Mouse (Mus musculus) heart, embryonic 15.5 days (tissue): ENCODE results near the gene Sh2d4b. TPM values are rescaled to one million over a fixed set of nuclear protein-coding genes. Genes with fewer than 3 reads are reported as not detected.
A peak's percentile ranks its signal among the peaks of the same experiment; 100 is the strongest.

ENCODE experiments used
- ATAC-seq: fragments of 200-750 bp; cut with Nextera tagmentation; replicated peaks from 2 replicates; pipeline ENCODE4 v1.8.0; 2017; ENCODE audit warnings: low read depth, moderate TSS enrichment; ENCODE audit not compliant: insufficient number of reproducible peaks, insufficient read depth, low FRiP score
- H3K27ac ChIP-seq: fragments of 300-500 bp; sonication (generic); 2 replicates; pipeline ENCODE4 v1.5.1; 2015; ENCODE audit warnings: mild to moderate bottlenecking, inconsistent platforms
- H3K27me3 ChIP-seq: fragments of 300-500 bp; sonication (generic); 2 replicates; pipeline ENCODE4 v1.6.1; 2015; ENCODE audit warnings: inconsistent platforms
- H3K36me3 ChIP-seq: fragments of 300-500 bp; sonication (generic); 2 replicates; pipeline ENCODE4 v1.6.1; 2015; ENCODE audit warnings: mild to moderate bottlenecking, inconsistent platforms
- H3K4me1 ChIP-seq: fragments of 300-500 bp; sonication (generic); replicated peaks from 2 replicates; pipeline ENCODE4 v1.6.1; 2015; ENCODE audit warnings: inconsistent platforms
- H3K4me2 ChIP-seq: fragments of 300-500 bp; sonication (generic); 2 replicates; pipeline ENCODE4 v1.6.1; 2015; ENCODE audit warnings: inconsistent platforms, mild to moderate bottlenecking, moderate library complexity
- H3K4me3 ChIP-seq: fragments of 300-500 bp; sonication (generic); 2 replicates; pipeline ENCODE4 v1.5.1; 2015; ENCODE audit warnings: mild to moderate bottlenecking, inconsistent platforms
- H3K9ac ChIP-seq: fragments of 300-500 bp; sonication (generic); 2 replicates; pipeline ENCODE4 v1.6.1; 2015; ENCODE audit warnings: mild to moderate bottlenecking, inconsistent platforms
- H3K9me3 ChIP-seq: fragments of 300-500 bp; sonication (generic); replicated peaks from 2 replicates; pipeline ENCODE4 v1.6.1; 2016; ENCODE audit warnings: inconsistent platforms
- WGBS: fragments of 180-500 bp; shearing (Covaris S2); methylation state at CpG from one replicate; pipeline ENCODE4 v1.1.7; 2015; ENCODE audit warnings: mixed read lengths; 5-methylcytosine and 5-hydroxymethylcytosine counted together
- polyA plus RNA-seq: library from polyadenylated mRNA; unstranded; fragments of >200 nt; fragmentation: Nextera tagmentation; extraction: Ambion mirVana; gene quantifications from 2 replicates; pipeline ENCODE4 v1.2.1, GENCODE M21; 2015

The Sh2d4b gene
- 0.69 and 4.3 TPM in 2 replicates for polyA plus RNA-seq

GRCm38 (mm10) chr14:40893196-40893595 is at the start of gene Sh2d4b:
Sh2d4b (minus strand) TSS chr14:40893266.
- peaks cover 16% of the 10 kb centered on the region; the same call in 1 of the 2 replicates for H3K4me1 ChIP-seq
- no peak within 1 kb of the TSS for H3K9ac ChIP-seq
- H3K9me3 ChIP-seq: no peaks in the 10 kb centered on the region
- H3K27me3 ChIP-seq: no peaks in the 10 kb centered on the region
- H3K27ac ChIP-seq: peak within 1 kb of the TSS; percentile 11; the same call in 1 of the 2 replicates
- no peak within 1 kb of the TSS for H3K4me3 ChIP-seq
- H3K36me3 ChIP-seq: no peaks in the 10 kb centered on the region
- no peak within 1 kb of the TSS for H3K4me2 ChIP-seq
- ATAC-seq: no peak
- 31% methylated on average over 3 of the region's 3 CpGs for WGBS

DNA sequence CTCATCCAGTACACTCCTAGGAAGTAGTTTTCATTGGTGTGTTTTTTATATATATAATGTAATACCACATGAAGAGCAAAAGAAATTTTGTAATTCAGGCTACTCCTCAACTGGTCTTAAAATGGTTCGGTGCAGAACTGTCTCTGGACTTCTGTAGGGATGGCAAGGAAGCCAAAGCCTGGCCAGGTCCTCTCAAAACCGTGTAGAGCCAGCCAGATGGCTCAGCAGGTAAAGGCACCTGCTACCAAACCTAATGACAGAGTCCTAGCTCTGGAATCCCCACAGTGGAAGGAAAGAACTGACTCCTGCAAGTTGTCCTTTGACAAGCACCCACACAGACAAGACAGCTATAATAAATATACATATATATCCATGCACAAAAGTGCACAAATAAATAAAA is 49.4 kb upstream of the Sh2d4b start:
- H3K36me3 ChIP-seq: no peaks in the 10 kb centered on the region
- ATAC-seq: no peak
- WGBS: 84% methylated on average over 2 of the region's 2 CpGs

GRCm38 (mm10) chr14:40938380-40938987 is 45.4 kb upstream of the Sh2d4b start:
- H3K36me3 ChIP-seq: no peaks in the 10 kb centered on the region
- H3K4me1 ChIP-seq: peaks cover 39% of the 10 kb centered on the region
- no peak for ATAC-seq
- no peak overlapping the region for H3K27ac ChIP-seq
- 86% methylated on average over 11 of the region's 11 CpGs for WGBS
- H3K27me3 ChIP-seq: no peaks in the 10 kb centered on the region
- no peaks in the 10 kb centered on the region for H3K9me3 ChIP-seq
- no peak overlapping the region for H3K4me3 ChIP-seq
- H3K9ac ChIP-seq: no peak overlapping the region
- H3K4me2 ChIP-seq: no peak overlapping the region

More for the DNA sequence above, 49.4 kb upstream of the Sh2d4b start:
- Histone ChIP-seq H3K4me1 (peaks cover 21% of the 10 kb centered on the region), H3K27ac (no peak overlapping the region), H3K9me3 (no peaks in the 10 kb centered on the region), H3K9ac (no peak overlapping the region), H3K27me3 (no peaks in the 10 kb centered on the region), H3K4me3 (no peak overlapping the region), H3K4me2 (no peak overlapping the region)

DNA sequence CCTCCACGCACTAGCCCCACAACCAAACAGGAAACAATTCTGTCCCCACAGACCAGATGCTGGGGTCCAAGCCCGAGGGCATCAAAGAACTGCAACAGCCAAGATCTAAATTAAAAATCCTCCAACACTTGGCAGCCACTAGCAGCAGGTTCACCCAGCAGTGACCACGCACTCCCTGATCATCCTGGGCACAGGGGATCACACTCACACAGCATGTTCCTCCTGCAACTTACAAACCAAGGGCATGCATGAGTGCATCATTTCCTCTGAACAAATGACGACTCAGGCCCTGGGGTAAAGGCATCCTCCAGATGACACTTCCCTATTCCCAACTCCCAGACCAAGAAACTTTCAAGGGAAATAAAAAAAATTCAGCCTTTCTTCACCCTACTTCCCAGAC is 44.0 kb upstream of the Sh2d4b start:
- WGBS: 68% methylated on average over 4 of the region's 4 CpGs
- no peak overlapping the region for H3K27ac ChIP-seq
- no peak for ATAC-seq

DNA sequence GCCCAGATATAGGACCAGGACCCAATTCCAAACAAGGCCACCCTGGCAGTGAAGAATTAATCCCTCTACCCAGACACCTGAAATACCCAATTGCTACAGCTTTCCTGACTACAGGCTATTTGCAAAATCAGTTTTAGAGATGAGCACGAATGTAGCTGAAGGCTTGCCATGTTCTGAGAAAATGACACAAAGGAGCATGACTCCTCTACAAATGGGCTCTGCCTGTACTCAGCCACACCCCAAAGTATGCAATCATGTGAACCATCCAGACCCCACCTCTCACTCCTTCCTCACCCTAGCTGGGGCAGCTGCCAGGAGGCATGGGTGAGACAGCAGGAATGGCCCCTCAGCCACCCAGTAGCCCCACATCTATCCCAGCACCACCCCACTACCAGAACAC is 42.4 kb upstream of the Sh2d4b start:
- Histone ChIP-seq H3K4me3 (no peak overlapping the region), H3K27me3 (no peaks in the 10 kb centered on the region), H3K36me3 (no peaks in the 10 kb centered on the region), H3K27ac (no peak overlapping the region), H3K9ac (no peak overlapping the region), H3K4me2 (no peak overlapping the region), H3K4me1 (peaks cover 48% of the 10 kb centered on the region), H3K9me3 (no peaks in the 10 kb centered on the region)
- ATAC-seq: no peak
- 73% methylated on average over 1 of the region's 1 CpGs for WGBS

More for the DNA sequence above, 44.0 kb upstream of the Sh2d4b start:
- no peak overlapping the region for H3K4me3 ChIP-seq
- H3K9me3 ChIP-seq: no peaks in the 10 kb centered on the region
- no peaks in the 10 kb centered on the region for H3K27me3 ChIP-seq
- H3K9ac ChIP-seq: no peak overlapping the region
- H3K36me3 ChIP-seq: no peaks in the 10 kb centered on the region
- peaks cover 48% of the 10 kb centered on the region for H3K4me1 ChIP-seq
- H3K4me2 ChIP-seq: no peak overlapping the region

DNA sequence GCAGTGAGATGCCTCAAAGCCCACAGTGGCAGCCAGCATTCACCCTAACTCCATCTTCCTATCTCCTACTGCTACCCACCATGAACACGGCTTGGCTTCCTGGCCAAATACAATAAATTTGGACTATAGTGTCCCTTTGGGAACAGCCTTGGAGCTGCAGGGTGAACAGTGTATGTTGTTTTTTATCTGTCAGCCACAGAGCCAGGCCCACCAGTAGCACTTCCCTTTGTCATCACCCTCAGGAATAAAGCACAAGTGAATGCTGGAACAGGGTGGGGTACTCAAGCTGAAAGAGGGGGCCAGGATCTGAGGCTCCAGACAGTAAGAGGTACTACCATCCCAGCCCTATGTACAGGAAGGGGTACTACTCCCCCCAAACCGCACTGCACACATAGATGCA is 42.0 kb upstream of the Sh2d4b start:
- no peaks in the 10 kb centered on the region for H3K9me3 ChIP-seq
- no peak for ATAC-seq
- no peak overlapping the region for H3K9ac ChIP-seq
- H3K4me3 ChIP-seq: no peak overlapping the region
- WGBS: 31% methylated on average over 2 of the region's 2 CpGs
- no peaks in the 10 kb centered on the region for H3K36me3 ChIP-seq
- no peaks in the 10 kb centered on the region for H3K27me3 ChIP-seq
- H3K4me1 ChIP-seq: peaks cover 44% of the 10 kb centered on the region
- no peak overlapping the region for H3K27ac ChIP-seq
- no peak overlapping the region for H3K4me2 ChIP-seq

- WGBS: 84% methylated on average over 7 of the region's 7 CpGs
Measured at GRCm38 (mm10) chr14:40933328-40933727, 40.3 kb upstream of the Sh2d4b start.

DNA sequence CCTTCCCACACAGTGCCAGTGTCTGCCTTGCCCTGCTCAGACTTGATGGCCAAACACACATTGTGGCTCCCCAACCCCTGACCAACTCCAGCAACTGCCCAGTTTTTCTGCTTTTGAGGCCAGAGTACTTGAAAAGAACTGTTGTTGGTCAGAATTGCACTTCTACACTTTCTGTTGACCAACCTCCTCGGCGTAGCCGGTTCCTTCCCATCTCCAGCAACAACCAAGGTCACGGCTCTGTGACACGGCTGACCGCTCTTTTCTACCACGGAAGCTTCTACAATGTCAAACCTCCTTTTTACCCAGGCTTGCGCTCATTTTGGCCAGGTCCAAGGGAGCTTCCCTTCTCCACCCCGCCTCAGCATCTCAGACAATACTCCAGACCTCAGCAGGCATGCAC is 39.2 kb upstream of the Sh2d4b start:
- 89% methylated on average over 9 of the region's 9 CpGs for whole genome bisulfite sequencing
- Histone ChIP-seq H3K9ac (no peak overlapping the region), H3K27ac (0 out of 2 replicates have a peak overlapping the region, but pooled peaks have one; percentile 17), H3K4me3 (no peak overlapping the region), H3K4me2 (no peak overlapping the region; the same call in 1 of the 2 replicates), H3K36me3 (no peaks in the 10 kb centered on the region), H3K4me1 (peaks cover 57% of the 10 kb centered on the region), H3K27me3 (no peaks in the 10 kb centered on the region), H3K9me3 (no peaks in the 10 kb centered on the region)
- ATAC-seq: no peak

More at GRCm38 (mm10) chr14:40933328-40933727, 40.3 kb upstream of the Sh2d4b start:
- ATAC-seq: no peak
- Histone ChIP-seq H3K36me3 (no peaks in the 10 kb centered on the region), H3K9ac (no peak overlapping the region), H3K27ac (no peak overlapping the region), H3K27me3 (no peaks in the 10 kb centered on the region), H3K4me2 (no peak overlapping the region), H3K9me3 (no peaks in the 10 kb centered on the region), H3K4me1 (peaks cover 49% of the 10 kb centered on the region), H3K4me3 (no peak overlapping the region)

DNA sequence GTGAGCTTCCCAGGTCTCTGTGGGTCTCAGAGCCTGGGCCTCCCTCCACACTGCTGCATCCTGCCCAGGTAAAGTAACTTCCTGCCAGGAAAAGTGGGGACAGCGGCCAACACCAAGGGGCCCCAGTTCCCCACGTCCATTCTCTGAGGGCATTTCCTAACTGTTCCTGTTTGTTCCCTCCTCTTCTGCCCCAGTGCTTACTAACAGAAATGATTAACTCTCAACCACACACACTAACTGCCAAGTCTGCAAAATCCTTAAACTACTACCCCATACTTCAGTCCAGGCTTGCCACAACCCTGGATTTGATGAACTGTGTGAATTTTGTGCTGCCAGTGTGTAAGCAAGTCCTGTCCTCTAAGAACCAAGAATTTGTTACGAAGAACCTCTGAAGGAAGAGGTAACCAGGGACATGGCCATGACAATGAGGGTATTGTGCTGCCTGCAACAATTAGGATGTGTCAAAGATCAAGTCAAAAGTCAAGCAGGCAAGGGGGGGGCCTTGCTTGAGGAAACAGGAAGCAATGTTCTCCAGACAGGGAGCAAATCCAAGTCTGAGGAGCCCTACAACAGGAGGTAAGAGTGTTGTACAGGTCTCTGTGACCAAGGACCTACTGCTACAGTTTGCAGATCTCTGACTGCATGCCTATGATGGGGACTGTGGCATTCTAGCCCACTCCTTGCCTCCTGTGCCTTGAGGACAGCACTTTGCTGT is 38.2 kb upstream of the Sh2d4b start:
- peaks cover 58% of the 10 kb centered on the region for H3K4me1 ChIP-seq
- no peak overlapping the region for H3K4me2 ChIP-seq
- H3K4me3 ChIP-seq: no peak overlapping the region
- H3K27me3 ChIP-seq: no peaks in the 10 kb centered on the region
- H3K27ac ChIP-seq: peak overlapping the region; percentile 17
- no peaks in the 10 kb centered on the region for H3K36me3 ChIP-seq
- ATAC-seq: no peak
- no peak overlapping the region for H3K9ac ChIP-seq
- 59% methylated on average over 3 of the region's 3 CpGs for WGBS
- no peaks in the 10 kb centered on the region for H3K9me3 ChIP-seq

DNA sequence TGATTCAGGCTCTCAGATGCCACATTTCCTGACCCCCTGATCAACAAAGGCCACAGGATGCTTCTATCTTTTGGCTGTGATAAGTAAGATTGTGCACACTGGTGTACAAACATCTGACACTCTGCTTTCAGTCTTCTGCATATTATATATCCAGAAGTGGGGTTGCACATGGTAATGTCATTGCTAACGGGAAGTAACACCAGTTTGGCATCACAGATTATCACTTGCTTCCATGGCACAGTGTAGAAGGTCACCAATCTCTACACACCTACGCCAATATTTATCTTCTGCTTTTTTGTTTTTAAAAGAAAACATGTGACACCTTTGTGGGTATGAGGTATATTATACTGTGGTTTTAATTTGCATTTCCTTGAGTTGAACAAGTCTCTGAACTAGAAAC is 36.9 kb upstream of the Sh2d4b start:
- Histone ChIP-seq H3K27me3 (no peaks in the 10 kb centered on the region), H3K36me3 (no peaks in the 10 kb centered on the region), H3K9me3 (no peaks in the 10 kb centered on the region), H3K4me2 (no peak overlapping the region), H3K4me3 (no peak overlapping the region), H3K27ac (no peak overlapping the region), H3K9ac (no peak overlapping the region), H3K4me1 (peaks cover 44% of the 10 kb centered on the region)
- no peak for ATAC-seq
- 78% methylated on average over 2 of the region's 2 CpGs for WGBS

GRCm38 (mm10) chr14:40928897-40929296 is 35.8 kb upstream of the Sh2d4b start:
- Histone ChIP-seq H3K9me3 (no peaks in the 10 kb centered on the region), H3K4me1 (peaks cover 46% of the 10 kb centered on the region), H3K36me3 (no peaks in the 10 kb centered on the region), H3K4me2 (no peak overlapping the region), H3K4me3 (no peak overlapping the region), H3K9ac (no peak overlapping the region), H3K27me3 (no peaks in the 10 kb centered on the region), H3K27ac (no peak overlapping the region)
- 78% methylated on average over 5 of the region's 5 CpGs for whole genome bisulfite sequencing
- no peak for ATAC-seq

- 62% methylated on average over 2 of the region's 2 CpGs for WGBS
- Histone ChIP-seq H3K4me1 (peaks cover 37% of the 10 kb centered on the region), H3K27me3 (no peaks in the 10 kb centered on the region), H3K4me2 (no peak overlapping the region), H3K9me3 (no peaks in the 10 kb centered on the region), H3K36me3 (no peaks in the 10 kb centered on the region), H3K9ac (no peak overlapping the region), H3K4me3 (no peak overlapping the region), H3K27ac (no peak overlapping the region)
- no peak; the same call in 1 of the 2 replicates for ATAC-seq
Measured at GRCm38 (mm10) chr14:40927041-40927440, 34.0 kb upstream of the Sh2d4b start.
